Mouse (Mus musculus) heart, postnatal 36 days (tissue): Measurements from ENCODE around the gene Nid1. TPM values are rescaled to one million over a fixed set of nuclear protein-coding genes. Genes with fewer than 3 reads are reported as not detected.

Source experiments
- DNase-seq, 2 experiments: peaks; one replicate each; pipeline ENCODE4 v3.0.0; 2021 to 2022
- intact Hi-C: fragments of 180-260 bp; cut with DNase I; formaldehyde crosslinking; loops from one replicate; pipeline ENCODE4 v1.15.1; 2025
- total RNA-seq, 2 experiments: library from RNA; stranded (reverse); gene quantifications; 2 replicates each; pipeline ENCODE4 v1.2.3; 2021

Gene Nid1
- total RNA-seq, 2 experiments from 2014 or later, result 81.2 to 107 TPM

- DNase-seq, result peak; percentile 57 to 70
- intact Hi-C loops, result no loop called here
These were observed 48.3 kb downstream of the Nid1 start for GRCm38 (mm10) chr13:13485682-13486081.

DNA sequence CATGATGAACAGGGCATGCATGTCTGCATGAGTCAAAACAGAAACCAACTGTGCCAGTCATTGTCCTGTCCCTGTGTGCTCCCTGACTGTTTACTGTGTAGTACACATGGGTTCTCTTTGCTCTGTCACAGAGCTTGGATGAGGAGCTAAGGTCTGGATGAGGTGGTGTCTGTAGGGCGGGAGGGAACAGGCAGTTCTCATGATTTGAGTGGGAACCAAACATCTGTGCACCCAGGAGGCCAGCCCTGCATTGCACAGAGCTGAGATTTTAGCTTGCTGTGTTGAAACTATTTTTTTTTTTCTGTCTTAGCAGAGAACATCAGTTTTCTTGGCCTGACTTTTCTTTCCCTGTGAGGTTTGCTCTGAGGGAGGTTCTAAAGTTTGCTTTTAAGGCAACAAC is 50.5 kb downstream of the Nid1 start:
- intact Hi-C loops, result no loop called here
- peak; percentile 35 to 44 for DNase-seq

DNA sequence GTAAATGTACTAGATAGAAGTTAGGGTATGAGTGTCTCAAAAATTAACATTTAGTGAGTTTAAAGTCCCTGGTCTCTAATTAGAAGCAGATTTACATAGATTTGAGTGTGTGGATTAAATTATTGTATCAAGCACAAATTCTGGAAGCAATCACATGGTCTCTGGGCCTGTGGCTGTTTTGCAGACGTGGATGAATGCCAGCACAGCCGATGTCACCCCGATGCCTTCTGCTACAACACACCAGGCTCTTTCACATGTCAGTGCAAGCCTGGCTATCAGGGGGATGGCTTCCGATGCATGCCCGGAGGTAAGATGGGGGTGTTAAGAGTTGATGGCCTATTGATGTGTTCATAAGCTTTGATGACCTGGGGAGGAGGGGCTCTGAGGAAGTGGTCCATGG is 52.5 kb downstream of the Nid1 start:
- DNase-seq, result no peak
- intact Hi-C loops, result no loop called here

GRCm38 (mm10) chr13:13492151-13492550 is 54.8 kb downstream of the Nid1 start:
- no peak for DNase-seq
- intact Hi-C loops, result no loop called here

DNA sequence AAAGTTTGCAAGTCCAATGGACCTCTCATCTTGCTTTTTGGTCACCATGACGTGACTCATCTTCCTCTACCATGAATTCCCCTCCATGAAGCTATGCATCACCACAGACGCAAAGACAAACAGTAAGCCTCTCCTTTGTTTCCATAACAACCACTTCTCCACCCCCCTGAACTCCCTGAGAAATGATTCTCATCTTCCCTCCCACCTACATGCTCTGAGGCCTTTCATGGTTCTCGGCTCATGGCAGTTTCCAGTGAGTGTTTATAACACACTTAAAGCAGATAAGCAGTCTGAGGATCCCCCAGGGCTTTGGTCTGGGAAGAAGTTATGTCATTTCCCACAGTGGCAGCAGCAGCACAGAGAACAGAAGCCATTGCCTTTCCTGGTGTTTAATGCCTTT is 56.2 kb downstream of the Nid1 start:
- intact Hi-C loops, result no loop called here

DNA sequence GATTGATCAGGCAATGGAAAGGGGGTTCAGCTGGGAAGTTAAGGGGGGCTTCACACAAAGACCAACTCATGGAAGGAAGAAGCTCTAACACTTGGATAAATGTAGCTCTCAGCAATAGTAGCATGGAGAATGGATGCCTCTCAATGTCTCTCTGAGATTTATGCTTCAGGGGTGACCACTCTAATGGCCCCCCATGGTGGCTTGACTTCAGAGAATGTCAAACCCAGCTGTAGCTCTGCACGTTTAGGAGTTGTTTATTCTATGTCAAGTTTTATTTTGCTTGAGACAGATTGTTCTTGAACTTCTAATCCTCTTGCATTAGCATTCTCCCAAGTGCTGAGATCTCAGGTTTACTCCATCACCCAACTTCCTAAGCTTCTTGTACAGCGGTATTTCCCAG is 60.7 kb downstream of the Nid1 start:
- intact Hi-C loops, result no loop called here
- no peak for DNase-seq

More for the DNA sequence above, 56.2 kb downstream of the Nid1 start:
- no peak for DNase-seq

- intact Hi-C loops, result no loop called here
- DNase-seq, result no peak
These were observed 65.1 kb downstream of the Nid1 start for GRCm38 (mm10) chr13:13502406-13502805.

DNA sequence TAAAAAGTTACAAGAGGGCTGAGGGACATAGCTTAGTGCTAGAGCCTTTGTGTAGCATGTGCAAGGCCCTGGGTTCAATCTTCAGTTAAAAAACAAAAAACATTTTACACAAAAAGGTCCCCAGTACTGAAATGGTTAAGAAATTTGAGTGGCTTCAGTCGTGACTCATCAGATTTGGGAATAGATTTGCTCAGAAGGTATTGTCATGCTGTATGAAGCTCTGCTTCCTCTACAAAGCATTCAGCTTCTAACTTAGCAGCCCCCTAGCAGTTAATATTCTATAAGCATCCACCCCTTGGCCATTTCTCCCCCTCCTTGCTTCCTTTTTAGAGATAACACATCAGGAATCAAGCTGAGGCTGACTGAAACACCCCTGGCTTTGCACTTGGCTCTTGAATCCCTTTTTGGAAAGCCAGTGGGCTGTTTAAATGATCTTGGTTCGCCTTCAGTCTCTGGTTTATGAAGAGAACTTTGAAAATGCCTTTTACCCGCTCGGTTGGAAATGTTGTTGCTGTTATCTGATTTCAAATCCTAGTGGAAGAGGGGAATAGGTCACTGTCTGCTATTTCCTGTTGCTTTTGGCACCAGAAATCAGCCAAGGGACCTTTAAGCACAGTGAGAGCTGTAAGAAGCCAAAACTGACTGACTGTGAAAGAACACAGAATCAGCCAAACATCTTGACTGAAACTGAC is 66.5 kb downstream of the Nid1 start:
- intact Hi-C loops, result no loop called here
- DNase-seq, result no peak

- intact Hi-C loops, result no loop called here
- DNase-seq, result no peak
These were observed 67.7 kb downstream of the Nid1 start for GRCm38 (mm10) chr13:13505063-13505462.

- intact Hi-C loops, result no loop called here
- DNase-seq, result no peak
These were observed 69.2 kb downstream of the Nid1 start for GRCm38 (mm10) chr13:13506556-13506955.

- DNase-seq, result no peak
- intact Hi-C loops, result no loop called here
These were observed 77.5 kb downstream of the Nid1 start for GRCm38 (mm10) chr13:13514861-13515260.

DNA sequence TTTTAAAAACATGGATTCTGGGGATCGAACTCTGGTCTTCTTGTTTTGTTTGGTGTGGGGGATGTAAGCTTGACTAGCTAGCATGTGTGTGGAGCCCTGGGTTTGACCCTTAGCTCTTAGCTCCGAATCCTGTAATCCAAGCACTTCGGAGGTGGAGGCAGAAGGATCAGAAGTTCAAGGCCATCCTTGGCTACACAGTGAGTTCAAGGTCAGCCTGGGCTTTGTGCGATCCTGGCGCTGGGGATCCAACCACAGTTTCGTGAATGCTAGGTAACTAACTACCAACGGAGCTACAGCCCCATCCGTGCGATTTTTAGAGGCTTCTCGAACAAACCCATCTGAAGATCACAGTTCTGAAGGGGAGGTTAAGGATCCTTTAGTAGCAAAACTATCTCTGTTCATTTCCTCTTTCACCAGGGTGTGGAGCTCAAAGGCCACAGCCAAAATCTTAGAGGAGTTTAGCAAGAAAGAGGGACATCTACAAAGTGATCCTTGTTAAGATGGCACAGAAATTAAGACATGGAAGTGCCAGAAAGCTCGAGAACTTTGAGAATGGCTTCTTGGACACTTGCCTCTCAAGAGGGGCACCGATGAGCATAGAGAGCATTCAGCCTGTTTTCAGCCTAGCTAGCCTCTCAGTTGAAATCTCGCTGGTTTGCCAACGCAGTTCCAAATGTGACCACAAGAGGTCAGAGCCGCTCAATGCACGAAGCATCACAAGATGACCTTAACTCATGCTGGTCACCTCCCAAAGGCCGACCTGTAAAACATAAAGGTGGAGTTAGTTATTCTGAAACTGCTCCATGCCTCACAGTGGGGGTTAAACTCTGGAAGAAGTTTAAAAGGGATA is 79.2 kb downstream of the Nid1 start:
- peak; percentile 90 to 96 for DNase-seq
- intact Hi-C loops, result loop anchor here (1.0 kb wide), 3 partner anchors 57 to 101 kb away; no protein-coding TSS in a partner anchor

- DNase-seq, result no peak
- intact Hi-C loops, result no loop called here
These were observed 80.8 kb downstream of the Nid1 start for GRCm38 (mm10) chr13:13518114-13518513.

DNA sequence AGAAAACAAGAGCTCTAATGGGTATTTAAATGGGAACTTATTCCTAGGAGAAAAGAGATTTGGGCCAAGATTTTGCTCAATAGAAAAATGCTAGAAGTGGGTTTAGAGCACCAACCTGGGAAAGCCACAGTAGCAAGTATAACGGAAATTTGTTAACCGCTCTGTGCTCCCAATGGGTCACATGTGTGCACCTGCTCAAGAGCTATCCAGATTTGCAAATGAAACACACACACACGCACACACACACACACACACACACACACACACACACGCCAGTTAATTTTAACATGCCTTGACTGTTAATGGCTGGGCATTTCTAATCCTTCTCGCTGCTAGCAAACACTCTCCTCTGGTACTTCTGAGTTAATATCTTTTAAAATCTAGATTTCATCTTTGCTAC is 83.1 kb downstream of the Nid1 start:
- no peak for DNase-seq
- intact Hi-C loops, result no loop called here

GRCm38 (mm10) chr13:13523625-13524584 is 86.6 kb downstream of the Nid1 start:
- intact Hi-C loops, result no loop called here
- DNase-seq, result no peak

- no peak for DNase-seq
- intact Hi-C loops, result no loop called here
These were observed 87.9 kb downstream of the Nid1 start for GRCm38 (mm10) chr13:13525205-13525604.

DNA sequence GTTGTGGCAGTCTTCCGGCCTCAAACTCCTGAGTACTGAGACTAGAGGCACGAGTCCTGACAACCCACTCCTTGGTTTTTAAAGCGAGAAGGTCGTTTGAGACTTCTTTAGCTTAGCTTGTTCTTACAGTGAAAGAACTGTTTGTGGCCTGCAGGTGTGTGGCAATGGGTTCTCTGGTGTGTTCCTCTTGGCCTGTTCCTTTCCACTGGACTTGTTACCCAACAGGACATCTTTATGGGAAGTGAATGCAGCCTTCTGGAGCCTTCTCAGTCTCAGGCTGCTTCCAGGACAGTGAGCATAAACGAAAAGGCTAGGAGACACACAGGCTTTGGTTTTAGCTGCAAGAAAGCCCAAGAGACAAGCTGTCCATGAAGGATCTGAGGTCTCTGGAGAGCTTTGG is 88.5 kb downstream of the Nid1 start:
- DNase-seq, result no peak

GRCm38 (mm10) chr13:13529115-13529542 is 91.8 kb downstream of the Nid1 start:
- DNase-seq, result no peak
- intact Hi-C loops, result no loop called here

More for the DNA sequence above, 88.5 kb downstream of the Nid1 start:
- intact Hi-C loops, result no loop called here

DNA sequence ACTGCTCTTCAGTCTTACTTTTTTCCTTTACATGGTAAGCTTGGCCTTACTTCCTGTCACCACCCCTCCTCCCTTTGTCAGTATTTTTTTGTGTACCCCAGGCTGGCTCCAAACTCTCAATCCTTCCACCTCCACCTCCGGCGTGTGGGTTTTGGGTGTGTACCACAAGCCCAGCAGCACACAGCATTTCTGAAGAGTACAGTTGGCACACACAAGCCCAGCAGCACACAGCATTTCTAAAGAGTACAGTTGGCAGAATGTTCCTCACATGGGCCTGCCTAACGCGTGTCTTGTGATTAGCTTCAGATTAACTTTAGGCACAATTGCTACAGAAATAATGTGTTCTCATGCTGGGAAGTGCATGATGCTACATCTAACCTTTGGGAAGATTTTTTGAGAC is 93.6 kb downstream of the Nid1 start:
- no peak for DNase-seq
- intact Hi-C loops, result no loop called here

GRCm38 (mm10) chr13:13531923-13532322 is 94.6 kb downstream of the Nid1 start:
- intact Hi-C loops, result no loop called here
- no peak for DNase-seq

- intact Hi-C loops, result loop anchor here (5.0 kb wide), 1 partner anchor 56 kb away; the partner anchor contains the start of gene Lyst
- DNase-seq, result no peak
These were observed 99.2 kb downstream of the Nid1 start for GRCm38 (mm10) chr13:13536555-13536954.
